Mouse (Mus musculus) kidney, postnatal 0 days (tissue): ENCODE measurements around the gene Tdrkh. TPM values are rescaled to one million over a fixed set of nuclear protein-coding genes. Genes with fewer than 3 reads are reported as not detected.

Experiments used
- ATAC-seq: fragments of 200-750 bp; cut with Nextera tagmentation; replicated peaks from 2 replicates; pipeline ENCODE4 v1.8.0; 2017; ENCODE audit warnings: low read depth, moderate number of reproducible peaks, moderate TSS enrichment, moderate library complexity; ENCODE audit not compliant: low FRiP score
- DNase-seq: peaks from one replicate; pipeline ENCODE4 v3.0.0-alpha.2; 2016; ENCODE audit warnings: low spot score
- H3K27ac ChIP-seq: fragments of 300-500 bp; sonication (generic); 2 replicates; pipeline ENCODE4 v1.5.1; 2014; ENCODE audit warnings: mild to moderate bottlenecking
- H3K27me3 ChIP-seq: fragments of 300-500 bp; sonication (generic); 2 replicates; pipeline ENCODE4 v1.6.1; 2014; ENCODE audit warnings: low read length, mixed read lengths; ENCODE audit not compliant: insufficient read depth
- H3K36me3 ChIP-seq: fragments of 300-500 bp; sonication (generic); 2 replicates; pipeline ENCODE4 v1.6.1; 2014; ENCODE audit warnings: low read length, mixed read lengths; ENCODE audit not compliant: insufficient read depth
- H3K4me1 ChIP-seq: fragments of 300-500 bp; sonication (generic); replicated peaks from 2 replicates; pipeline ENCODE4 v1.6.1; 2014; ENCODE audit warnings: antibody characterized with exemption, low read length, mixed read lengths; ENCODE audit not compliant: insufficient read depth
- H3K4me2 ChIP-seq: fragments of 300-500 bp; sonication (generic); 2 replicates; pipeline ENCODE4 v1.6.1; 2014; ENCODE audit warnings: mild to moderate bottlenecking, low read length, moderate library complexity, mixed read lengths
- H3K4me3 ChIP-seq: fragments of 300-500 bp; sonication (generic); replicated peaks from 2 replicates; pipeline ENCODE4 v1.5.1; 2014; ENCODE audit warnings: low read depth, low read length
- H3K9ac ChIP-seq: fragments of 300-500 bp; sonication (generic); 2 replicates; pipeline ENCODE4 v1.6.1; 2014; ENCODE audit warnings: low read depth, low read length
- H3K9me3 ChIP-seq: fragments of 300-500 bp; sonication (generic); replicated peaks from 2 replicates; pipeline ENCODE4 v1.6.1; 2016; ENCODE audit warnings: low read length, inconsistent platforms, mixed read lengths
- CTCF ChIP-seq: IDR thresholded peaks from 2 replicates; pipeline ENCODE4 v1.5.1; 2016; ENCODE audit warnings: antibody characterized with exemption, low read depth, mild to moderate bottlenecking, moderate library complexity
- WGBS: fragments of 180-500 bp; shearing (Covaris S2); extraction: QIAGEN DNeasy Blood & Tissue Kit; methylation state at CpG from one replicate; pipeline ENCODE4 v1.1.7; 2014; 5-methylcytosine and 5-hydroxymethylcytosine counted together
- polyA plus RNA-seq: library from polyadenylated mRNA; unstranded; fragments of >200 nt; fragmentation: Nextera tagmentation; extraction: Ambion mirVana; gene quantifications from 2 replicates; pipeline ENCODE4 v1.2.1, GENCODE M21; 2015

Tdrkh gene
- polyA plus RNA-seq, 1 experiment from 2014 or later: 11.1 TPM

GRCm38 (mm10) chr3:94436420-94436819 lies 23.3 kb downstream of the Tdrkh start:
- WGBS: 82% methylated on average over 9 of the region's 9 CpGs
- Histone ChIP-seq H3K9ac (no peak overlapping the region), H3K4me2 (no peak overlapping the region), H3K27me3 (no peaks in the 10 kb centered on the region), H3K27ac (no peak overlapping the region), H3K9me3 (no peaks in the 10 kb centered on the region), H3K36me3 (no peaks in the 10 kb centered on the region), H3K4me1 (no peaks in the 10 kb centered on the region), H3K4me3 (no peak overlapping the region)
- ATAC-seq (no peak), DNase-seq (no peak)
- no peak for TF ChIP-seq CTCF

DNA sequence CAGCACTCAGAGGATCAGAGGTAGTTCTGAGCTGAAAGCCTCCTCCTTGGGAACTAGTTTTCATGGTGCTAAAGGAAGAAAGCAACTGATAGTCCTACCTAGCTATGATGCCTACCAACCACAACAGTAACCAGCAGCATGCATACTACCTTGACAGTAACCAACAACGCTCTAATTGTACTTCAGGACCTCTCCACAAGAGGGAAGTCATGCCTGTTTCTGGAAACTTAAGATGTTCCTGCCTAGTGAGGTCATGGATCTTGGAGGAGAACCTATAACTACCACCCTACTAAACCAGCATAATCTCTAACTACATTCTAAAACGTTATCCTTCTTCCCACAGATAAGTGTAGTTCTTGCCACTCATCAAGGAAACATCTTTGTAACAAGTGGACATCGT lies 28.1 kb downstream of the Tdrkh start:
- H3K4me1 ChIP-seq: 0 out of 2 replicates have a peak, but pooled peaks cover 4% of the 10 kb centered on the region
- no peaks in the 10 kb centered on the region for H3K27me3 ChIP-seq
- H3K4me3 ChIP-seq: no peak overlapping the region
- H3K4me2 ChIP-seq: no peak overlapping the region
- no peaks in the 10 kb centered on the region for H3K9me3 ChIP-seq
- no peak overlapping the region for H3K27ac ChIP-seq
- DNase-seq (peak; percentile 49), ATAC-seq (no peak)
- TF ChIP-seq CTCF: peak; percentile 65
- WGBS: 43% methylated on average over 3 of the region's 3 CpGs
- H3K9ac ChIP-seq: no peak overlapping the region
- H3K36me3 ChIP-seq: peaks cover 2% of the 10 kb centered on the region; the same call in 1 of the 2 replicates

DNA sequence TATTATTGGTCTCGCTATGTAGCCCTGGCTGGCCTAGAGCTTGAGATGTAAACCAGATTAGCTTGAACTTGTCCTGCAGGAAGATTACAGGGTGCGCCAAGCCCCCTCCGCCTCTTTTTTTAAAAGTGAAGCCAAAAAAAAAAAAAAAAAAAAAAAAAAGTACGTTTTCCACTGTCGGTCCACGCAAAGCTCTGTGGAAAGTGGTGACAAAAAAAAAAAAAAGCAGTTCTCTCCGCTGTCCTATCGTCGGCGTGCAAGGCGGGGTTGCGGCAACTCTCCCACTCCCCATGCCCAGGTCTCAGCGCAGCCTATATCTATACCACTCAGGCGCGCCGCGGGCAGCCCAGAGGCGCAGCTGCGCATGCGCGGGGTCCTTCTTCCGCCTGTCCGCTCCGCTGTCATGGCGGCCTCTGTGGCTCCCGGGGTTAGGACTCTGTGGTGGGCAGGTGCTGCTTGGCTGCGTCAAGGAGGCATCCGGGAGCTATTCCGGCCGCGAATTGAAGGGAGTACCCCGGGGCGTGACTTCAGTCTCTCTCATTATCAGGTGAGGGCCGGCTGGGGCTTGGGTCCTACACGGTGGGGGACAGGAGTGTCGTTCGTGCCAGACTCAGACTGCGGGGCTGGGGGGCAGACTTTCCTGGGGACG lies 30.0 kb downstream of the Tdrkh start, which contains the start of gene Mrpl9:
TSS of gene Mrpl9 (plus strand) at position 368 of the 646 bp plus-strand sequence.
- TF ChIP-seq CTCF: no peak
- peak within 1 kb of the TSS; percentile 87 for H3K4me2 ChIP-seq
- ATAC-seq: peak; percentile 98
- H3K27me3 ChIP-seq: no peaks in the 10 kb centered on the region
- H3K27ac ChIP-seq: peak within 1 kb of the TSS; percentile 52; the same call in 1 of the 2 replicates
- H3K4me3 ChIP-seq: peak within 1 kb of the TSS; percentile 63
- peaks cover 20% of the 10 kb centered on the region for H3K36me3 ChIP-seq
- H3K4me1 ChIP-seq: 0 out of 2 replicates have a peak, but pooled peaks cover 4% of the 10 kb centered on the region
- no peaks in the 10 kb centered on the region for H3K9me3 ChIP-seq
- under 1% methylated on average over 36 of the region's 39 CpGs for WGBS
- peak; percentile 97 for DNase-seq
- peak within 1 kb of the TSS; percentile 77 for H3K9ac ChIP-seq

DNA sequence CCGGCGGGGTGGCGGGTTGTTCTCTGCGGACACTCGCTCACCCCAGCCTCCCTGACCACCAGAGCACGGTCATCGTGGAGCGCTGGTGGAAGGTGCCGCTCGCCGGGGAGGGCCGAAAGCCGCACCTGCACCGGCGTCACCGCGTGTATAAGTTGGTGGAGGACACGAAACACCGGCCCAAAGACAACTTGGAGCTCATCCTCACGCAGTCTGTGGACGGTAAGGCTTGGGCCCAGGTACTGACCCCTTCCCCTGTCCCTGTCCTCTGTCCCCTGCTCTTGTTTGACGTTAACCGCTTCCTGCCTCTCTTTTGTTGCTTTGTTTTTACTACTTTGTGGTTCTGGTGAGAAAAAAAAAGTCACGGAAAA lies 30.5 kb downstream of the Tdrkh start, which contains the start of gene Oaz3:
TSS of gene Oaz3 (minus strand) at position 319 of the 368 bp plus-strand sequence.
- no peaks in the 10 kb centered on the region for H3K9me3 ChIP-seq
- H3K36me3 ChIP-seq: peaks cover 24% of the 10 kb centered on the region
- DNase-seq (no peak), ATAC-seq (no peak)
- H3K4me3 ChIP-seq: peak within 1 kb of the TSS; percentile 63
- H3K4me1 ChIP-seq: 0 out of 2 replicates have a peak, but pooled peaks cover 4% of the 10 kb centered on the region
- 0% methylated on average over 24 of the region's 24 CpGs for WGBS
- H3K4me2 ChIP-seq: peak within 1 kb of the TSS; percentile 87
- H3K9ac ChIP-seq: peak within 1 kb of the TSS; percentile 77
- no peak for TF ChIP-seq CTCF
- H3K27me3 ChIP-seq: no peaks in the 10 kb centered on the region
- H3K27ac ChIP-seq: peak within 1 kb of the TSS; percentile 52; the same call in 1 of the 2 replicates

DNA sequence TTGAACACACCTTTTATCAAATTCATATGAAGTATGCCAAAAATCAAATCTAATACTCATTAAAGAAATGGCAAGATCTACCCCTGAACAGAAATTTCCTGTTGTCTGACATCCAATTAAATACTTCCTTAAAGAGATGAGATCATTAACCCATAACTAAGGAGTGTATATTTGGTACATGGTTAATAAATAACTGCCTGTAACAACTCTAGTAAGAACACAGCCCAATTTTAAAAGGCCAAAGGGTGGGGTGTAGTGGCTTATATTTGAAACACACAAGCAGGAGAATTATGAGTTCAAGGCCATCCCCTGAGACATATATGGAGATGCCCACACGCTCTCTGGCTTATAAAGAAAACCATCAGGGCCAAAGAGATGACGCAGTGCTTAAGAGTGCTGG lies 36.3 kb downstream of the Tdrkh start:
- Histone ChIP-seq H3K27ac (no peak overlapping the region), H3K9me3 (no peaks in the 10 kb centered on the region), H3K4me1 (no peaks in the 10 kb centered on the region), H3K36me3 (peaks cover 27% of the 10 kb centered on the region), H3K4me2 (no peak overlapping the region), H3K27me3 (no peaks in the 10 kb centered on the region), H3K9ac (no peak overlapping the region), H3K4me3 (no peak overlapping the region)
- no peak for ATAC-seq
- no peak for DNase-seq
- no peak for TF ChIP-seq CTCF
- 89% methylated on average over 2 of the region's 2 CpGs for WGBS

GRCm38 (mm10) chr3:94456529-94457000 lies 43.5 kb downstream of the Tdrkh start:
- Histone ChIP-seq H3K9ac (no peak overlapping the region), H3K36me3 (no peaks in the 10 kb centered on the region), H3K4me1 (no peaks in the 10 kb centered on the region), H3K27me3 (no peaks in the 10 kb centered on the region), H3K4me3 (peak overlapping the region; percentile 19), H3K4me2 (peak overlapping the region; percentile 40), H3K9me3 (no peaks in the 10 kb centered on the region), H3K27ac (no peak overlapping the region)
- peak; percentile 89 for TF ChIP-seq CTCF
- peak; percentile 75 for ATAC-seq
- WGBS: 0% methylated on average over 12 of the region's 12 CpGs
- peak; percentile 96 for DNase-seq
